Mouse (Mus musculus): Measurements from ENCODE around the gene Gss.

- no peak for TF ChIP-seq CTCF (conservative IDR thresholded peaks at IDR 0.05; ENCODE audit: low read length)
- no peak for TF ChIP-seq POU5F1 (IDR thresholded peaks at IDR 0.05; ENCODE audit: borderline replicate concordance, low read length)
- no peak for TF ChIP-seq NANOG (IDR thresholded peaks at IDR 0.05; ENCODE audit: borderline replicate concordance, low read length)
Measured at GRCm38 (mm10) chr2:155613953-155614352, 21.3 kb upstream of the Gss start.

Measured in E14TG2a.4 (cell line).